Mouse (Mus musculus) left cerebral cortex, postnatal 14 days (tissue): ENCODE results near the gene Nlrc5. TPM values are rescaled to one million over a fixed set of nuclear protein-coding genes. Genes with fewer than 3 reads are reported as not detected.
A peak's percentile ranks its signal among the peaks of the same experiment; 100 is the strongest.

Experiments
- DNase-seq, 2 experiments: peaks; one replicate each; pipeline ENCODE4 v3.0.0; 2021 to 2022; ENCODE audit warnings: low spot score in 2 of 2, mixed read lengths in 1 of 2
- intact Hi-C: fragments of 180-260 bp; cut with DNase I; formaldehyde crosslinking; loops from one replicate; pipeline ENCODE4 v1.15.1; 2025
- total RNA-seq, 2 experiments: library from RNA; stranded (reverse); gene quantifications; 2 replicates each; pipeline ENCODE4 v1.2.3; 2021

The Nlrc5 gene
- total RNA-seq, 2 experiments from 2014 or later: 0.24 to 0.30 TPM

DNA sequence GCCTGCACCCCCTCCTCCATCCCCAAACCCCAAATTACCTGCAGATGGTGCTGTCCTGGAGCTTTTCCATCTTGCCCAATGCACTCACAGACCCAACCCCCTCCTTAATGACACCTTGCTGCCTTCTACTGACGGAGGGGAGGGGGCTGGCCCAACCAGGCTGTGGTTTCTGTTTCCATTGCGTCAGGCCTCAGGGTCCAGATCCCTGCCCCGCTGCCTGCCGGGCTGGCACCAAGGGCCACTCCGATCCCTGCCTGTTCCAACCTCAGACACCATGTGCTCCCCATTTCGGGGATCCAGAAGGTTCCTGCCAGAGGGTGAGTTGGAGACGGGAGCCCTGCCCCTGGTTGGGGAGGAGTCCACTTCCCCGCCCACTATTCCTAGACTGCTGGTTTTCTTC, 109.8 kb downstream of the Nlrc5 start:
- no peak for DNase-seq
- intact Hi-C loops: no loop called here

DNA sequence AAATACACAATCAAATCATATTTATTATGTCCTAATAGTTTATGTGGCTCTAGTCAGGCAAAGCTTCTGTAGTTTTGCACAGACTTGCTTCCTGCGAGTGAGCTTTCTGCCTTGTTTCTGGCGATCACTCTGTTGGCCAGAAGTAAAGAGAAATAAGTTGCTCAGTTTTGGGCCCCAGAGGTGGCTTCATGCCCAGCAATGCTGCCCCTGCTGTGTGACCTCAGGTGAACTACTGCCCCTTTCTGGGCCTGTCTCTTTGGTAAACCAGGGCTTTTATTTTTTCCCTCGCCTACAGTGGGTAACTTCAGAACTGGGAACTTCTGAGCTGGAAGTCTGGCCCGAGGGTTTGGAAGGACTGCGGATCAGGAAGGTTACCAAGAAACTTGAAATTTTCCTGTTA, 114.9 kb downstream of the Nlrc5 start:
- no peak for DNase-seq
- intact Hi-C loops: no loop called here

DNA sequence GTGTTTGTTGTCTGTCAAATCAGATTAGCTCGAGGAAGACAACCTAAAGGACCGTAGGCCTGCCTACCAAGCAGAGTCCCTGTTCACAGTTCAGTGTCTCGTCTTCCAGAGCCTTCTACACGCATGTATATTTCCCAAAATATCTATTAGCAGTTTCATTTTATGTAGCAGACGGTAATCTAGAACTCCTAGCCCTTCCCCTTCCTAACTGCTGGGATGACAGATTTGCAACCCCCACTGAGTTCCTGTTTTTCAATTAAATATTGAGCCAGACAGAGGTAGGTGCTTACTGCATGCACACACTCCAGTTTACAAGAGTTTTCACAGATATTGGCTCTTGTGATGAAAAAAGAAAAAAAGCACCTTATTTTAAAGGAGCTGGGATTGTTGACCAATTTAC, 115.3 kb downstream of the Nlrc5 start:
- intact Hi-C loops: no loop called here
- no peak for DNase-seq

DNA sequence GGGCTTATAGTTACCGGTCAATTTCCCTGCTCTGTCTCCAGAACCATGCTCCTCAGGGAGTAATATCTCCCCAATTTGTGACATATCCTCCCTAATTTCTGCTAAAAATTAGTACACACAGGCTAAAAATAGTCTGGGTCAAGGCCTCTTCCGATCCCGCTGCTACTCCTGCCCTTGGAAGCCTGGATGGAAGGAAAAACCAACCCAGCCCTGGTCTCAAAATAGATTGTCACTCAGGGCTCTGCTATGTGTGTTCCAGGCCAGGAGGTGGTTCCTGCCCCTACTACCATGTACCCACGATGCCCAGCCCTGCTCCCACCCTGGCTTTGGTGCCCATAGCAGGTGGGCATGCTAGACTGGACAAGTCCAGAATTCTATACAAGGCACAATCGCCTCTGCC, 115.8 kb downstream of the Nlrc5 start:
- DNase-seq: no peak
- intact Hi-C loops: no loop called here

DNA sequence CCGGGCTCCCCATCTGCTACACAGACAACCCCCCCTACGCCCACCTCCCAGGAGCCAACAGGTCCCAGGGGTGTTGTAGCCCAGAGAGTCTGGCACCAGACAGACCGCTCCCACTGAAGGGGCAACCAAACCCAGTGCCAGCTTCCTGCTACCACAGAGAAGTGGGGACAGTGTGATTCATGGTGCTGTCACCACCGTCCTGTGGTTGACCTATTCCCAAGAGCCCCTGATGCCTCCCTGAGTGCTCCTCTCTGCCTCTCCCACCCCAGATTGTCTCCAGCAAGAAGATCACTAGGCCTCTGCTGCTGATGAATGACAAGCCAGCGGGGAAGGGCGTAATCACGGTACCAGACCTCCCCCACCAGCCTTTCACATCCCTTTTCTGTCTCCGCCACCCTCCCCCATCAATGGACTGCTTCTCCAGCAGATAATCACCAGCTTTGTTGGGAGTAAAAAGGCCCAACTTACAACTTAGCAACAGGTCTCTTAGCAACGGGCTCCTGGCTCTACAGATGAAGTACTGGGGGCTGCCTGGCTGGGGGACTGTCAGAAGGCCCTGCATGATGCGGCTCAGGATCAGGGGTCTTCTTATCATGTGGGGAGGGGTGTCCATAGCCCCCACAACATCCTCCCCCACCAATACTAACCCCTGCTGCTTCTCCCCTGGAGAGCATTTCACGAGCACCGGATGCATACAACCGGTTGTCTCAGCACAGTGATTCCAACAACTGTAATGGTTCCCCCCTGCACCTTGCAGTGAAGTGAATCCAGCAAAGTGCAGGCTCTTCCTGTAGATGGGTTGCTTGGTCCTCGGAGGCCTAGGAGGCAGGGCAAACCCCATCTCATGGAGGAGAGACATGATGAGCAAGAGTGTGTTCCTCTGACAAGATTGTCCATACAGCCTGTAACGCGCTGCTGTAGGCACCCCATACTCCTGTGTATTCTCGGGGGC, 117.6 kb downstream of the Nlrc5 start:
- intact Hi-C loops: no loop called here

DNA sequence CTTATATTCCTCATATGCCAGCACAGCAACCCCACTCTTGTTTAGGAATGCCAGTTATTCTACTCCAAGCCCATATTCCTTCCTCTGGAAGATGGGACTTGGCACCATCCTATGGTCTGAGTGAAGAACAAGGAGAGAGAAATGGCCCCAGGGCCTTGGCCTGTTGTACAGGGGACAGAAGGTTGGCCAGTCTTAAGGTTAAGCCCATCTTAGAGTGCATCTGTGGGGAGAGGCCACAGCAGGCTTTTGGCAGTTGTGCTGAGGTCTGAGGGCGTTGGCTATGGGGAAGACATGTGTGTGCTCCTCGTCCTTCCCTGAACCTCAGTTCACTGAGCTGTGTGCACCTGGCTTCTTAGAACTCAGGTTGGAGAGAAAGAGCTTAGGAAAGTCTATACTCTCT, 118.5 kb downstream of the Nlrc5 start:
- no peak for DNase-seq
- intact Hi-C loops: no loop called here

More for the DNA sequence above, 117.6 kb downstream of the Nlrc5 start:
- peak; percentile 77 to 95 for DNase-seq

DNA sequence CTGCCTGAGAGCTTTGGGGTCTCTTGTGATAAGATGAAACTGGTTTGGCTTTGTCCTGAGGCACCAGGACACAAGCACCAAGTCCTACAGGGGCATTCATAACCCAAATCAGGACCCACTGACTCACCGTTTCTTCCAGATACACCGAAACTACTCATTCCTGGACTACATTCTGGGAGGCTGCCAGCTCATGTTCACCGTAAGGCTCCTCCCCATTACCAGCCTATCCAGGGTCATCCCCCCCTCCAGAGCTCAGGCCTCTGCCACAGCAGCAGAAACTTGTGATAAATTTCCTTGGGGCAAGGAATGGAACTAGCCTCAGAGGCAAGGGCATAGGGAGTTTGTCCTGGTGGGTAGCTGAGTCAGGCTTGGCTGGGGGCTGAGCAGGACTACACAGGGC, 123.1 kb downstream of the Nlrc5 start:
- intact Hi-C loops: no loop called here
- no peak for DNase-seq

DNA sequence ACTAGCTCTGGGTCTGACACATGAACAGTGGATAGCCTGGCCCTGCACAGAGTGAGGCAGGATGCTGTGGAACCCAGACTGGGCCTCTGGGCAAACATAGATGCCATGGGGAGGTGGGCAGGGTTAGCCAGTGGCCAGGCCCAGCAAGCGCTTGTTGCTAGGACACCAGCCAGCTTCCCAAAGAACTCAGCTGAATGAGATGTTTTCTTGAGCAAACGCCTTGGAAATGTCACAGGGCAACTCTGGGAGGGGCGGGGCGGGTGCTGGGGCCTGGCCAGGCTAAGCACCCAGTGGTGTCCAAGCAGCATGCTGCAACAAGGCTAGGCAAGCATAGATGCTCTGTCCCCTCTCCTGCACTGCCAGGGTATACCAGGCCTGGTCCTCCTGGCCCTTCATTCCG, 127.1 kb downstream of the Nlrc5 start:
- intact Hi-C loops: no loop called here
- peak in 1 of 2 experiments; percentile 49 for DNase-seq

DNA sequence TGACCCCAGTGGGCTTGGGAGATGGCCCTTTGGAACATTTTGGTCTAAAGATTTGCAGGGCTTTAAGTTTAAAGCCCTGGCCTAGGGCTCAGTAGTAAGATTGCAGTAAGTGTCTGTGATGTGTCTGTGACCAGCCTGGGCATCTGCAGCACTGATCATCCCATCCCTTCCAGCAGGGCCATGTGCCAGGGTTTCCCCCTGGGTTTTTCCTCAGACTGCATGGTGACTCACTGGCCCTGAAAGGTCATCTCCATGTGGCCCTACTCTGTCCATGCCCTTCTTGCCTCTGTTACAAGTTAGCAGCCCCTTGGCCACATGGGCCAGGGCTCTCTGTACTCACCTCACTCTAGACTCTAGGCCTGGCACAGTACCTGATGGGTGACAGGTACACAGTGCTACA, 130.3 kb downstream of the Nlrc5 start:
- intact Hi-C loops: no loop called here
- no peak for DNase-seq

DNA sequence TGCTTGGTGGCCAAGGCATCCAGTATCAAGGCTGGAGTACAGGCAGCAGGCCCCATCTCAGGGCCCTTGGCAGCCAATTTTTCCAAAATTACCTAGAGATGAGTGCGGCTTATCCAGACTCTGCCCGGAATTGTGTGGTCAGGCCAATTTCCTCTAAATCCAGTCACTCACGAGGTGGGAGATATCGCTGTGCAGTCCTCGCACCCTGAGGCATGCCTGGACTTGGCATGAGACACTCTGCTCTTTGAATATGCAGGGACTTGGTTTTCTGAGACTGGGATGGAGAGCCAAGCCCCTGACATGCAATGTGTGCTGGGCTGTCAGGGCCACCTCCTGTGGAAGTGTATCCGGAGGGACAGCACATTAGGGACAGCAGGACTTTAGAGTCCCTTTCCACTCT, 131.9 kb downstream of the Nlrc5 start:
- intact Hi-C loops: no loop called here
- no peak for DNase-seq

DNA sequence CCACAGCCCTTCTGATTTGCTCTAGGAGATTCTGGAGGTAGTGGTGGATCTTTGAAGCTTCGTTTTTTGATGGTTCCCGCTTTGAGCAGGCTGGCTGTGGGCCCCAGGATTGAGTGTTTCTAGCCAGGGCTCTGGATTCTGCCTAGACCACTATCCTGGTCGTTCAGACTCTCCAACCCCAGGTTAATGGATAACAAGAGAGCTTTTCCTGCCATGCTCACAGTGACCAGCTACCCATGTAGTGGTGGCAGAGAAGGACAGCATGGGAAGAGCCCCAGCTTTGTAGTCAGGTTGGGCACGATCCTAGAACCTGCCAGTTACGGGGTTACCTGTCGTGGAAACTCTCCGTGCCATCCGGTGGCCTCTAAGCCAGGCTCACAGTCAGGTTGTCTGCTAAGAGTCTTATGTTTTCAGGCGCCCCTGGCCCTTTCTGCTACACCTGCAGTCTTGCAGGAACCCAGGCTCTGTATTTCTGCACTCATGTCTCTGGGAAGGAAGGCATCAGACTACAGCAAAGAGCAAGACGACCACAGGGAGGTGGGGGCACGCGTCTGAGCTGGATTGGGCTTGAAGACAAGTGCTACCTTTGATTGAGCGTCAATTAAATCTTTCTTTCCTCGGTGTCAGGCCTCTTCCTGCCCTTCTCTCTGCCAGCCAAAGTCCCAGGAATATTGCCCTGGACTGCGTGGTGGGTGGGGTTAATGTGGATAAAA, 132.4 kb downstream of the Nlrc5 start:
- intact Hi-C loops: no loop called here
- DNase-seq: no peak

DNA sequence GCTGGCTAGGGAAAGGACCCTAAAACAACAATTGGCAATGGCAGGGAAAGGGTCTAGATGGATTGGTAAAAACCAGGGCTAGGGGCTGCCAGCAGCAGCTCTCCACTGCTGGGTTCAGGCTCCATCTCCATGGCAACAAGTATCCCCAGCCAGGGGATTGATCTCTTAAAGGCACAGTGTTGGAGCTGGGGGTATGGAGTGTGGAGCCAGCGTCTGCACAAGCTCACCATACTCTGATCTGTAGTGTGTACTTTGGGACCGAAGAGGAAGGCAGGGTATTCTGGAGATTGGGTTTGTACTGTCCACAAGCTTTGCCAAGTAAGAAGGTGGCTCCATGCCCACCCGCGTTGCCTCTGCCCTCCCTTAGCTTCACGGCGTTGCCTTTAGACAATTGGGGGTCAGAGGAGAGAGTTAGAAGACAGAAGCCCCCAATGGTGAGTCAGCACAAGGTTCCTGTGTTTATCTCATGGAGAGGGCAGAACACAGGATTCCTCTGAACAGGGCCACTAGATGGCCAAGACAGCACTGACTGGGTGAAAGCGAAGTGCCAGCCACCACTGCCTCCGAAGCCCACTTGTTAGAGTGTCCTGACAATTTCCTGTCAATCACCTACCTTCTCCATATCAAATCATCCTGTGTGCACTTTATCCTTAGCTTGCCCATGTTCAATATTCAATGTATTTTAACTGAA, 133.1 kb downstream of the Nlrc5 start:
- intact Hi-C loops: no loop called here

DNA sequence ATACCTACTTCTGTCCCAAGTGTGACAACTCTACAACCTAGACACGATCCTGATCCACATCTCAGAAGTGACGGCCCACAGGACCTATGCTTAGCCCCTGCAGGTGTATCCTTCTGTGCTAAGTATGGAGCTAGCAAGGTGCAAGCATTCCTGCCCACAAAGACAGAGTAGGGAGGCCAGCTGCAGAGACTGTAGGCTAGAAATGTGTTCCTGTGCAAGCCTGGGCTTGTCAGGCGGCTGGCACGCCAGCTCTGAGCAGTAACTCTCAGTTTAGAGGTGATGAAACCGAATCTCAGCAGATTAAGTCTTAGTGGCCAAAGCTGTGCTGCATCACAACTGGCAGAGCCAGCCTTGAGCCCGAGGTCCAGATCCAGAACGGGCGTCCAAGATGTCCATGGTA, 133.9 kb downstream of the Nlrc5 start:
- no peak for DNase-seq
- intact Hi-C loops: no loop called here

More for the DNA sequence above, 133.1 kb downstream of the Nlrc5 start:
- no peak for DNase-seq

DNA sequence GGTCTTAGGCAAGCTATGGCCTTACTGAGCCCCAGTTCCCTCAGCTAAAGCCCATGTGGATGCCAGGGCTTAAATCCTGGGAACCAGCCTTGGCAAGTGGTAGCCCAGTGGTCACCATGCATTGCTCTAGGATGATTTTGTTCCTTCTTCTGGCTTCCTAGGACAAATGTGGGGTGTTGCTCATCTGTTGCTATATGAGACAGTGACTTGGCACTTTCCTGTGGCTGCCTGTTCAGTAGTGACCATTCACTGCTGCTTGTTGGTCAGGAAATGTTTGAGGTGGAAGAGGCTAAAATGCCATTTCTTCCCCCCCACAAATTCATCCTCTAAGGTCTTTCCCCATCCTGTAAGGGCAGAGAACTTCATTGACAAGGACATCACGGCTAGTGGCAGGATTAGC, 135.3 kb downstream of the Nlrc5 start:
- DNase-seq: no peak
- intact Hi-C loops: no loop called here

DNA sequence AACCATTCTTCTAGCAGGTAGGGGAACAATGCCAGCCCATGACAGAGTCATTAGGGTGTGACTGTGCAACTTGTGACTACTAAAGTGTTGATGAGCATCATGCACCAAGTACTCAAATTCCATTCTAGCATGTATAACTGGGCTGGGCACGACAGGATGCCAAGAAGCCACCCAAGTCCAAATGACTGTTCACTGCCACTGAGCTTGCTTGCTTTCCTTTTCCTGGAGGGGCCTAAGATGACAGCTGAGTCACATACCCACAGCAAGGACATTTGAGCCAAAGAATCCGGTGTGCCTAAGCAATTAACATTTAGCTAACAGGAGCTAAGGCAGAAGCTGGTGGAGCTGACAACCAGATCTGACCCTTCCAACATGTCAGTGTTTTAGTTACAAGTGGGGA, 137.7 kb downstream of the Nlrc5 start:
- intact Hi-C loops: no loop called here
- DNase-seq: no peak

DNA sequence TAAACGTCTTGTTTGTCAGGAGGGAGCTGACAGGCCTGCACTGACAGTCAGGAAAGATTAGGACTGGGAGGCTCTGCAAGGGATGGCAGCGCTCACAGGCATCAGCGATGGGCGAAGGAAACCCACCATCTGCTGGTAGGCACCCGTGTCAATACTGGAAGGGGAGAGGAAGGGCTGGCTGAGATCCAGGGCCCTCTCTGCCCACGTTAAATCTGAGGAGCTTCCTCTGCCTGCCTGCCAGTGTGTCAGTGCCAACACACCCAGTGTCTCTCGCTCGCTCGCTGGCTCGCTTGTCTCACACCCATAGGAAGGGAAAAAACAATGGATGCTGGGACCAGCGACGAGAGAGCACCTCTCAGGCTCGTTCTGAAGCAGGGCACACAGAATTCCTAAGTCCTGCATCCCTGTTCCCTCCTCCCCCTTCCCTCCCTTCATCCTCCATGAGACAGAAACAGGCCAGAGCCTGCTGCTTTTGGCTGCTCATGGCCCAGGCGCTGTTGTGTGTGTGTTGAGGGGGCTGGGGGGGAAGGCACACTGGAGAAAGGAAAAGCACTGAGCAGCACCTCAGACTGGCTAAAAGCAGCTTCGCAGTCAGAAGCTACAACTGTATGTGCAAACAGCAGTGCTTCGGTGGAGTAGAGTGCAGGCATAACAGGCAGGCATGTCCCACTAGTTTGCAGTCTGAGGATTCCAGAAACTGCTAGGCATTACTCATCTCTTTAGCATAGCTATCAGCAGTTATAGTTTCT, 140.2 kb downstream of the Nlrc5 start:
- intact Hi-C loops: no loop called here
- peak; percentile 78 to 81 for DNase-seq

DNA sequence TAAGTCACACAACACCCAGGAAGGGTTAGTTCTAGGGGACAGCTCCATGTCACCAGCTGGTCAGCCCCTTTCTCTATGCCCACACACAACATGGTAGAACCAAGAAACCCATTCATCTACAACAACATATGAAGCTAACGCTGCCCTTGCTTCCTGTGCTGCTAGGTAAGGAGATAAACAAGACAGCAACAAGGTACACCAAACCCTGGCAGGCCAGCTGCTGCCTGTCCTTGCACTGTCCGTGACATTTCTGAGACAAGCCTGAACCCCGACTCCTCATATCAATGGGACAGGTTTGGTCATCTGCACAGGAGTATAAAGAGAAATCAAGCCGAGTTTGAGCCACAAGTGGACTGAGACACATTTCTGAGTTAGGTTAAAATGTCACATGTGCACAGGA, 141.0 kb downstream of the Nlrc5 start:
- DNase-seq: no peak
- intact Hi-C loops: no loop called here
